Mouse (Mus musculus): Measurements from ENCODE around the gene Kmt2d.
"Not testable (repeated sequence)": the region's sequence is repeated elsewhere in the genome, so short reads cannot be mapped to it uniquely, and the experiment has no call there.

The Kmt2d gene

GRCm38 (mm10) chr15:98871070-98871915 lies at the start of gene Kmt2d:
Gene Kmt2d, minus strand, starts transcription at chr15:98871204.
- DNase-seq (ENCODE audit: extremely low spot score) = no peak

GRCm38 (mm10) chr15:98918499-98918895 lies 47.5 kb upstream of the Kmt2d start:
- DNase-seq (ENCODE audit: extremely low spot score) = not testable (repeated sequence)

- peak; percentile 98 for DNase-seq (ENCODE audit: extremely low spot score)
These were observed 46.8 kb upstream of the Kmt2d start, which contains the start of gene Lmbr1l for GRCm38 (mm10) chr15:98917538-98918498. Gene Lmbr1l, minus strand, starts transcription at chr15:98918231.

GRCm38 (mm10) chr15:98917091-98917490 lies 46.1 kb upstream of the Kmt2d start:
- DNase-seq (ENCODE audit: extremely low spot score) = no peak

- no peak for DNase-seq (ENCODE audit: extremely low spot score)
These were observed 45.0 kb upstream of the Kmt2d start for GRCm38 (mm10) chr15:98916016-98916415.

- no peak for DNase-seq (ENCODE audit: extremely low spot score)
These were observed 43.9 kb upstream of the Kmt2d start for GRCm38 (mm10) chr15:98914903-98915302.

GRCm38 (mm10) chr15:98904692-98905091 lies 33.7 kb upstream of the Kmt2d start:
- peak; percentile 67 for DNase-seq (ENCODE audit: extremely low spot score)

GRCm38 (mm10) chr15:98902600-98902999 lies 31.6 kb upstream of the Kmt2d start:
- DNase-seq (ENCODE audit: extremely low spot score) = no peak

GRCm38 (mm10) chr15:98901530-98901929 lies 30.5 kb upstream of the Kmt2d start:
- DNase-seq (ENCODE audit: extremely low spot score) = no peak

GRCm38 (mm10) chr15:98897928-98898800 lies 27.2 kb upstream of the Kmt2d start, which contains the start of gene Dhh:
Gene Dhh, minus strand, starts transcription at chr15:98898540.
- DNase-seq (ENCODE audit: extremely low spot score) = peak; percentile 51

GRCm38 (mm10) chr15:98897495-98897894 lies 26.5 kb upstream of the Kmt2d start:
- DNase-seq (ENCODE audit: extremely low spot score) = peak; percentile 24

GRCm38 (mm10) chr15:98895635-98896589 lies 24.9 kb upstream of the Kmt2d start:
- peak; percentile 42 for DNase-seq (ENCODE audit: extremely low spot score)

- peak; percentile 58 for DNase-seq (ENCODE audit: extremely low spot score)
These were observed 24.0 kb upstream of the Kmt2d start for GRCm38 (mm10) chr15:98894746-98895634.

GRCm38 (mm10) chr15:98893940-98894745 lies 23.1 kb upstream of the Kmt2d start, which contains the start of gene Rhebl1:
Gene Rhebl1, minus strand, starts transcription at chr15:98894540.
- peak; percentile 46 for DNase-seq (ENCODE audit: extremely low spot score)

GRCm38 (mm10) chr15:98893036-98893435 lies 22.0 kb upstream of the Kmt2d start:
- no peak for DNase-seq (ENCODE audit: extremely low spot score)

- peak; percentile 58 for DNase-seq (ENCODE audit: extremely low spot score)
These were observed 21.1 kb upstream of the Kmt2d start for GRCm38 (mm10) chr15:98891907-98892606.

- peak; percentile 13 for DNase-seq (ENCODE audit: extremely low spot score)
These were observed 20.3 kb upstream of the Kmt2d start for GRCm38 (mm10) chr15:98891198-98891742.

All from embryo, embryonic 9.5 days (tissue).